Mouse (Mus musculus) cerebellum, adult 8-10 months (tissue): Measurements from ENCODE around the gene Slc4a1.

Source experiments
- DNase-seq: peaks from one replicate; pipeline ENCODE4 v3.0.0; 2022

Gene Slc4a1

GRCm38 (mm10) chr11:102374108-102374725 lies 8.2 kb upstream of the Slc4a1 start:
- no peak for DNase-seq

GRCm38 (mm10) chr11:102373646-102374045 lies 7.6 kb upstream of the Slc4a1 start:
- no peak for DNase-seq

- DNase-seq = no peak
Observed at GRCm38 (mm10) chr11:102372936-102373335, 6.9 kb upstream of the Slc4a1 start.

DNA sequence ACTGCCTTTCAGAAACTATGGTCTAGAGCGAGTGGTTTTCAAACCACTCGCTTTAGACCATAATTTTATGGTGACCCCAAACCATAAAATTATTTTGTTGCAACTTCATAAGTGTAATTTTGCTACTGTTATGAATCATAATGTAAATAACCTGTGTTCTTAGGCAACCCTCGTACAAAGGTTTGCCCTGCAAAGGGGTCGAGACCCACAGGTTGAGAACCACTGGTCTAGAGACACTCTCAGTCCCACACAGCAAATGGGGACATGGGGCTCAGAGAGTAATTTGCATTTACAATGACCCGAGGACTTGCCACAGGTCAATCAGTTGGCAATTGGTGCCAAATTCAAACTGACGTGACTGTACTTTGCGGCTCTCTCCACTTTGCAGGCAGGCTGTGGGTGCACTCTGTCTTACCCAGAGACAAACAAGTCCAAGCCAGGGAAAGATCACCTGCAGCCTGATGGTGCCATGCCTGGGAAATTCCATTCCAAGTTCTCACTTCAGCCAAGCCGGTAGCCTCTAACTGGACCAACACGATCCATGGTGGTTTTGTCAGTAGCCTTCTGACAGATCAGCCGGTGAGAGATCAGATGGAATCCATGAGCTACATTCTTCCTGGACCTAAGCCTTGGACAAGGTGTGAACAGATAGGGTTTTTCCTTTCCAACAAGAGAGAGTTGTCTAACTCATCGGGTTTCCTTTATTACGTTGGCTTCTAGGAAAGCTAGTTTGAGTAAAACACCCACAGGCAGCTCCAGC lies 6.1 kb upstream of the Slc4a1 start:
- DNase-seq = no peak

DNA sequence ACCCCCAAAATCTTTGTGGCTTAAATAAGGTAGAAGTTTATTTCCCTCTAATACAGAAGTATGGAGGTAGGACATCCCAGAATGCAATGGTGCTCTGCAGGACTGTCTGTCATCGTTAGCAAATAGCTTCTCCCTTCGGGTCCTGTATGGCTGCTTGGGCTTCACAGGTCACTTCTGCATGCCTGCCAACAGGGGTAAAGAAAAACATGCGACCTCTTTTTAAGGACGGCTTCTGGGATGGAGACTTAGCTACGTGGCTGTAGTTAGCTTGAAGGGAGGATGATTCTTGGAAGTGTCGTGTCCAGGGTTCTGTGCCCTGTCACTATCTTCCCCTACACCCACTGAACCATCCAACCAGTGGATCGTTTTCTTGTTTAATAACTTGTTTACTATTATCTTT lies 4.3 kb upstream of the Slc4a1 start:
- no peak for DNase-seq

- no peak for DNase-seq
Observed at GRCm38 (mm10) chr11:102369263-102369662, 3.3 kb upstream of the Slc4a1 start.

GRCm38 (mm10) chr11:102368347-102368746 lies 2.3 kb upstream of the Slc4a1 start:
- DNase-seq = no peak

GRCm38 (mm10) chr11:102367504-102368280 lies 1.7 kb upstream of the Slc4a1 start:
- no peak for DNase-seq

GRCm38 (mm10) chr11:102365699-102366098 lies 304 bp downstream of the Slc4a1 start:
- DNase-seq = no peak

DNA sequence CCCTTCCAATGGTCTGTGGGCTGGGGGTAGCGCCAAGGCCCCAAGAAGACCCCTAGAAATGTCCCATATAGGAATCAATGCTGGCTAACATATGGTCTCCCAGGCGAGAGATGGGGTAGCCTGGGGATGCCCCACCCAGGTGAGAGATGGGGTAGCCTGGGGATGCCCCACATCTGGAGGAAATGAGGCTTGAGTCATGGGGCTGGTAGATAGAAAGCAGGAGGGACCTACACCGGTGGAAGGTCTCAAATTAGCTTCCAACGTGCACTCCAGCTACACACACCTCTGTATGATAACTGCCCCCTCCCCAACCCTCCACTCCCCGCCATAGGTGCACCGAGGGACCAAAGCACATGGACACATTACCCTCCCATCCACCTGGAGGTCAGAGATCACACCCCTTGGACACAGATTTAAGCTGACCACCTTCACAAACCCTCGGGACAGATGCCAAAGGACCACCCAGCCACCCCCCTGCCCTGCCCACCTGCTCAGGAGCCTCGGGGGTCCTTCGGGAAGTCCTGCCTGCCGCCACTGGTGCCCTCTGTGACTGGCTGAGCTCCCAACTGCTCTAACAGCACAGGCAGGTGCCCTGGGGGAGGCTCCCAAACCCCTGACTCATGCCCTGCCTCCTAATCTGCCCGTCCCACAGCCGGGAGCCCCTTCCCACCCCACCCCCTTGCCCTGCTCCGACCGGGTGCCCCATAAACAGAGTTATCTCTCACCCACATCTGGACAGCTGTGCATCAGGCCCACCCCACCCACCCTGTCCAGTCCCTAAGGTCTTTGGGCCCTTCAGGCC lies 1.2 kb downstream of the Slc4a1 start:
- DNase-seq = no peak

DNA sequence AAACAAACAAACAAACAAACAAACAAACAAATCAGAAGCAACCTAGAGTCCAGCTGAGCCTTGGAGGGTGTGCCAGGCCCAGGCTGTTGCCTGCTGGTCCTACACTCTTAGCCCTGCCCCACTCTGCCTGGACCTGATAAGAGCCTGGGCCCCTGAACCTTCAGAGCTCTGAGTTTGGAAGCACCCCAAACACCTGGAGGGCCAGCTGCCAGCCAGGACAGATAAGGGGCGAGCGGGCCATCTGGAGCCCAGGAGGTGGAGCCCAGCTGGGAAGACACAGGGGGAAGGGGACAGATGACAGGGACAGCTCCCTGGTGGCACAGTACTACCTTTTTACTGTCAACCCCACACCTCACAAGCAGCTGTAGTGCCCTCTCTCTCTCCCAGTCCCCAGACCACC lies 2.4 kb downstream of the Slc4a1 start:
- no peak for DNase-seq

DNA sequence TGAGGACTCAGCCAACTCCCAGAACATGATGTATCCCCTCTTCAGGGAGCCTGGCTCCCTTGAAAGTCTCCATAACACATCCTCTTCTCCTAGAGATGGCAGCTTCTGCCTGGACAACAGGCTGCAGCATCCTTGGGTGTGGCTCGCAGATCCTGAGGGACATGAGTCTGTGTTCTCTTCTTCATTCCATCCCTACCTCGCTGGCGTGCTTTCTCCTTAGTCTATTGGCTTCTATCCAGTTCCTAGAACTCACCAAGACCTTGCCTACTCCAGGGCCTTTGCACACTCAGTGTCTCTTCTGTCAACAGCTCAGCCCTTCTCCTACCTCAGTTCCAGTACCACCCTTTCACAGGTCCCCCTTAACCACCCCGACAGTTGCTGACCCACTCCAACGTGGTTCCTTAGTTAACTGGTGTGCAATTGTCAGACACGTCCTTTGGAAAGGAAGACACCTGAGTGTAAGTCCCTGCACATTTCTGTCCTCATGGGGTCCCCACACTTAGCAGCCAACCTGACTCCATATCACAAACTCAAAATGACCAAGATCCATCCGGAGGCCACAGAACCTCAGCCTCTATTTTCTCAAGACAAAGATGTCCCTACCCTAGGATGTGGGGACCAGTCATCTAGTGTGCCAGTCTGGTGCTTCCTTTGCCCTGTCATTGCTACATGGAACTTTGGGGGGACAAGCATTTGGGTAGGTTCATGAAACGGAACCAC lies 4.1 kb downstream of the Slc4a1 start:
- no peak for DNase-seq

DNA sequence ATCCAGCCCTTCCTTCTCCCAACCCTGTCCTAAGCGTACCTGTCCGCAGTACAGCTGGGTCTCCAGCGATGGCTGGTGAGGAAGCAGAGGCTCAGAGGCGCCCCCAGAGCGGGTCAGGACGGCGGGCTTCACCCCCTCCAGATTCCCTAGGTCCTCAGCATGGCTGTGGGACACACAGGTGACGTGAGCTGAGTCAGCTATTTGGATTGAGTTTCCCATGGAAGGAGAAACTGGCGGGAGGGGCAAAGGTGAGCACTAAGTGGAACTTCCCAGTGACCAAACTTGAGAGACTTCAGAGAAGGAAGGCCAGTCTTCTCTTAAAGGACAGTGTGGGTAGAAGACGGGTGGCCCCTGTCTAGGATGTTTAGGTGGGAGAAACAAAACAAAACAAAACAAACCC lies 7.6 kb downstream of the Slc4a1 start:
- DNase-seq = no peak

GRCm38 (mm10) chr11:102356636-102357350 lies 9.2 kb downstream of the Slc4a1 start:
- DNase-seq = no peak

GRCm38 (mm10) chr11:102356190-102356589 lies 9.8 kb downstream of the Slc4a1 start:
- DNase-seq = no peak

DNA sequence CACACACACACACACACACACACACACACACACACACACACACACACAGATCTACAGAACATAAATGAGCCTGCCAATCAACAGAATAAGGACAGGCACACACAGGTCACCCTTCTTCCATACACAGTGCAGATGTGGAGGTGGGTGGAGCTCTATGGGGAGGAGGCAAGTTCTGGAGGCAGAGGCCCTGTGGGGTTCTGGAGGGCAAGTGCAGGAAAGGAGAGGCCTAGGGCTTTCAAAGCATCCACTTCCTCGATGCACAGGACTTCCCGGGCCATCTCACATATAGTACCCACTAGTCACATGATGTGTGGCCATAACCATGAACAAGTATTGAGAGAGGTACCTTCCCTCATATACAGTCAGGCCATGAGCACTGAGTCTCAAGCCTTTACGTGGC lies 10.5 kb downstream of the Slc4a1 start:
- DNase-seq = no peak

DNA sequence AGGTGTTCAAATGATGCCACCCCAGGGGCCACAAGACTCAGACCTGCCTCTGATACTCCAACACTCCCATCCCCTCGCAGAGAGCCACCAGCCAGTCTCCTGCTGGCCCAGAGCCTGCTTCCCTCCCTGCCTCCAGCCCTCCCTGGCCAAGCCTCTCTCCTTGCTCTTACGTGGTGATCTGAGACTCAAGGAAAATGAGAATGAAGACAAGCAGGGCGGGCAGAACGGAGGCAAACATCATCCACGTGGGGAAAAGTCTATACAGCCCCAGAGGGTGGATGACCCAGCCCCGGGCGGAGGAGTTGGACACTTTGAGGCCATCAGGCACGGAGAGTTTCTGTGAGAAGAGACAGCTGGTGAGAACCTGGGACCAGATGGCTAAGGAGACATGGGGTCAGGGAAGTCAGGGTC lies 13.0 kb downstream of the Slc4a1 start:
- peak; percentile 70 for DNase-seq

DNA sequence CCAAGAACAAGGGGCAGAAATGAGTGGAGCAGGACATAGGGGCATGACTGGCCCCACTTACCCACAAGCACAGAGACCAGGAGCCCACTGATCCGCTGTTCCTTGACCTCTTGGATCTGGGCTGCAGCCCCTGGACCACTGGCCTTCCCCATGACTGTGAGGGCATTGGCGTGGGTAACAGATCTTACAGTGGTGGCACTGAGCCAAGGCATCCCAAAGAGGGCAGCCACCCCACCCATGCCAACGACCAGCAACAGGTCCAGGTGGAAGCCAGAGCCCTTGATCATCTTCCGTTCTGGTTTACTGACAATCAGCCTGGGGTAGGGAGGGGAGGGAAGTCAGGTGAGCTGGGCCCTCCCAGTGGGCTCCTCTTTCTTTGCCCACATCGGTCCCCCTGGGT lies 13.6 kb downstream of the Slc4a1 start:
- no peak for DNase-seq

DNA sequence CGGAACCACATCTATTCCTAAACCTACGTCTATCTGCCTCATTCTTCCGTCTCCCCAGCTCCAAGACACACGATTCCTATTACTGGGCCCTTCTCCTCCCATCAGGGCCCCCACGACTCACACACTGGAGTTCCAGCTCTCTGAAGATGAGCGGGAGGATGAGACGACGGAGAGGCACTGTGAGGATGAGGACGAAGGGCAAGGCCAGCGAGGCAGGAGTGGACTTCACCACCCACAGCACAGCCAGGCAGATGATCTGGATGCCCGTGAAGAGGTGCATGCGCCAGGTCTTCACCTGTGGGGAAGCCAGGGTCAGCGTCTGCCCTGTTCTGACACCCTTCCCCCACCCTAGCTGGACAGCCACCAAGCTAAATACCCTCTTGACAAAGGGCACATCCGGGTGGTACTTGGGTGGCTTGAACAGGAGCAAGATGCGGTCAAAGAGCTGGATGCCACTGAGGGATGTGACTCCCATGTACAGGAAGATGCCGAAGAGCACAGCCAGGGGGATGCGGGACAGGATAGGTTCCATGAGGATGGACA lies 15.0 kb downstream of the Slc4a1 start:
- no peak for DNase-seq

- DNase-seq = no peak
Observed at GRCm38 (mm10) chr11:102350416-102350815, 15.6 kb downstream of the Slc4a1 start.

GRCm38 (mm10) chr11:102349189-102349954 lies 16.6 kb downstream of the Slc4a1 start:
- no peak for DNase-seq
